In genomic region chr11:53300330-53301166, GRCm38 (mm10) we compare ENCODE assay signal across 8 mouse cellular contexts. TPM values are rescaled to one million over a fixed set of nuclear protein-coding genes. Genes with fewer than 3 reads are reported as not detected.
DNase-seq lines count a peak whose midpoint lies in the region; ATAC-seq lines count a peak whose summit lies in the region.

Gene Hspa4 (minus strand): TSS chr11:53300457.

- H3K9me3 ChIP-seq in hindbrain, embryonic 16.5 days (ENCODE audit: control insufficient read depth, low read length) = no peaks in the 10 kb centered on the region

- under 1% methylated on average over 58 of the region's 58 CpGs for WGBS in hindbrain, embryonic 16.5 days
- 2% methylated on average over 58 of the region's 58 CpGs for WGBS in macrophage (ENCODE audit: missing documents)

- no peaks in the 10 kb centered on the region for H3K27me3 ChIP-seq in hindbrain, embryonic 16.5 days (replicated peaks; ENCODE audit: control insufficient read depth, insufficient read depth, low read length)

- ATAC-seq in hindbrain, embryonic 16.5 days = peak; percentile 98

- H3K27ac ChIP-seq in hindbrain, embryonic 16.5 days (ENCODE audit: low read depth, low read length) = peak within 1 kb of the TSS; percentile 94
- peak within 1 kb of the TSS; percentile 99 for H3K27ac ChIP-seq in macrophage

- H3K36me3 ChIP-seq in hindbrain, embryonic 16.5 days (ENCODE audit: control insufficient read depth, insufficient read depth, low read length) = no peaks in the 10 kb centered on the region
- no peaks in the 10 kb centered on the region for H3K36me3 ChIP-seq in macrophage (ENCODE audit: inconsistent target)

- H3K9ac ChIP-seq in hindbrain, embryonic 16.5 days (ENCODE audit: low read depth, low read length) = peak within 1 kb of the TSS; percentile 95

- peak within 1 kb of the TSS; percentile 92 for H3K4me2 ChIP-seq in hindbrain, embryonic 16.5 days (ENCODE audit: low read length)

- peak; percentile 100 for DNase-seq in WW6 (ENCODE audit: low read depth, low spot score)
- DNase-seq in cerebellum, postnatal 4 days (ENCODE audit: low spot score in 2 of 2) = peak; percentile 95 to 97
- DNase-seq in gastrocnemius, adult 18-20 months (ENCODE audit: low spot score) = peak; percentile 99
- peak; percentile 99 for DNase-seq in left cerebral cortex, adult 18-20 months (ENCODE audit: low spot score in 2 of 2)
- DNase-seq in right cerebral cortex, adult 18-20 months = peak; percentile 99
- DNase-seq in urinary bladder, postnatal 10 days (ENCODE audit: low spot score) = peak; percentile 99

- peak within 1 kb of the TSS; percentile 89 for H3K4me3 ChIP-seq in hindbrain, embryonic 16.5 days (ENCODE audit: low read length)
- H3K4me3 ChIP-seq in macrophage (ENCODE audit: inconsistent target) = peak within 1 kb of the TSS; percentile 73

- peaks cover 40% of the 10 kb centered on the region for H3K79me2 ChIP-seq in macrophage (ENCODE audit: inconsistent target)

- H3K4me1 ChIP-seq in hindbrain, embryonic 16.5 days (ENCODE audit: control insufficient read depth, insufficient read depth, low read depth, low read length) = peaks cover 31% of the 10 kb centered on the region

RNA-seq across cellular contexts. Expression of gene Hspa4, which starts in this region (rescaled TPM):
- total RNA-seq in gastrocnemius, adult 18-20 months (2021) = 10 to 100 TPM; 74.3 to 95.8 TPM
- 41.0 and 41.5 TPM in 2 replicates for polyA plus RNA-seq in hindbrain, embryonic 16.5 days (2015; fragmentation: Nextera tagmentation; extraction: Ambion mirVana)
- 100 to 1,000 TPM; 177 to 179 TPM for total RNA-seq in left cerebral cortex, adult 18-20 months (2021)
- total RNA-seq in macrophage (2018; cell fraction: chromatin; rRNA removed) = 100 to 1,000 TPM in 17 of 26 experiments, 10 to 100 TPM in 9; 60.0 to 163 (median 111) TPM
- 100 to 1,000 TPM; 108 to 172 (median 132) TPM for total RNA-seq in macrophage (2018; cell fraction: cytosol; rRNA removed)
- total RNA-seq in macrophage (2018; cell fraction: nucleus; rRNA removed) = 100 to 1,000 TPM in 19 of 26 experiments, 10 to 100 TPM in 7; 66.8 to 268 (median 124) TPM
- 93.1 to 460 TPM (median 147 TPM) in 3 replicates for polyA plus RNA-seq in macrophage (2018)

Comparison
In these comparisons a context has a peak if more than half of its experiments do, and no peak if none do; other contexts are left out.
1. Peak in every context shown above with its lines: DNase-seq, ATAC-seq, H3K4me3 ChIP-seq and H3K27ac ChIP-seq.